Mouse (Mus musculus): ENCODE measurements at regions not wholly inside any gene's neighbourhood (a gene's known extent, or its start where the extent isn't known, plus 50 kb on each side); places are given as distances from the start of the nearest gene placed in this dataset.

- TF ChIP-seq CTCF (IDR thresholded peaks at IDR 0.05 in 2 of 3, conservative IDR thresholded peaks at IDR 0.05 in 1 of 3; ENCODE audit: control insufficient read depth in 1 of 3, insufficient read depth in 1 of 3, low read depth in 2 of 3, low read length in 3 of 3, poor library complexity in 1 of 3, severe bottlenecking in 1 of 3) = no peak
- no peak for TF ChIP-seq E2F4 (IDR thresholded peaks at IDR 0.05; ENCODE audit: borderline replicate concordance, low read depth, low read length)
- no peak for TF ChIP-seq RCOR1 (IDR thresholded peaks at IDR 0.05; ENCODE audit: low read depth, low read length)
- TF ChIP-seq EP300 (IDR thresholded peaks at IDR 0.05; ENCODE audit: low read depth in 1 of 2, low read length in 2 of 2) = no peak
- TF ChIP-seq GATA1 (IDR thresholded peaks at IDR 0.05; ENCODE audit: low read depth, low read length) = no peak
- TF ChIP-seq MEF2A (IDR thresholded peaks at IDR 0.05; ENCODE audit: extremely low read depth, insufficient replicate concordance, low read depth, low read length, poor library complexity, severe bottlenecking) = no peak
Observed at GRCm38 (mm10) chr4:81734391-81734790, 291.8 kb upstream of the Mpdz start.

Measured in MEL (cell line).